In genomic region chr9:32409060-32409961, GRCm38 (mm10) we compare ENCODE assay signal across 8 mouse cellular contexts. TPM values are rescaled to one million over a fixed set of nuclear protein-coding genes. Genes with fewer than 3 reads are reported as not detected.
DNase-seq lines count a peak whose midpoint lies in the region; ATAC-seq and TF ChIP-seq lines count a peak whose summit lies in the region.

No protein-coding gene starts in this region.

- DNase-seq in left cerebral cortex, adult 2 months (ENCODE audit: extremely low spot score in 1 of 2, low spot score in 2 of 2), result no peak
- no peak for DNase-seq in left cerebral cortex, adult 8-10 months (ENCODE audit: low spot score in 2 of 2)
- DNase-seq in embryonic facial prominence, embryonic 10.5 days (ENCODE audit: low spot score), result peak; percentile 90
- DNase-seq in heart, postnatal 14 days, result peak; percentile 39 to 47
- DNase-seq in frontal cortex, postnatal 25 days (ENCODE audit: low spot score in 2 of 2), result no peak
- DNase-seq in frontal cortex, postnatal 36 days (ENCODE audit: low spot score in 2 of 2), result no peak

- H3K9me3 ChIP-seq in embryonic facial prominence, embryonic 10.5 days, result no peaks in the 10 kb centered on the region
- no peaks in the 10 kb centered on the region for H3K9me3 ChIP-seq in limb, embryonic 15.5 days
- H3K9me3 ChIP-seq in neural tube, embryonic 13.5 days, result no peaks in the 10 kb centered on the region

- WGBS in embryonic facial prominence, embryonic 10.5 days, result 1% methylated on average over 47 of the region's 47 CpGs
- 2% methylated on average over 47 of the region's 47 CpGs for WGBS in limb, embryonic 15.5 days
- under 1% methylated on average over 47 of the region's 47 CpGs for WGBS in neural tube, embryonic 13.5 days

- no peak overlapping the region for H3K27ac ChIP-seq in left cerebral cortex, adult 2 months
- peak overlapping the region; percentile 88 for H3K27ac ChIP-seq in embryonic facial prominence, embryonic 10.5 days (replicated peaks)
- H3K27ac ChIP-seq in limb, embryonic 15.5 days, result peak overlapping the region; percentile 83
- H3K27ac ChIP-seq in neural tube, embryonic 13.5 days (replicated peaks), result no peak overlapping the region

- peak overlapping the region; percentile 97 for H3K4me2 ChIP-seq in limb, embryonic 15.5 days
- peak overlapping the region; percentile 97 for H3K4me2 ChIP-seq in neural tube, embryonic 13.5 days

- peaks cover 81% of the 10 kb centered on the region for H3K27me3 ChIP-seq in embryonic facial prominence, embryonic 10.5 days (replicated peaks; ENCODE audit: low read depth, poor library complexity, severe bottlenecking)
- H3K27me3 ChIP-seq in limb, embryonic 15.5 days, result peaks cover 25% of the 10 kb centered on the region; the same call in 1 of the 2 replicates
- peaks cover 29% of the 10 kb centered on the region for H3K27me3 ChIP-seq in neural tube, embryonic 13.5 days

- peaks cover 42% of the 10 kb centered on the region for H3K4me1 ChIP-seq in embryonic facial prominence, embryonic 10.5 days
- H3K4me1 ChIP-seq in limb, embryonic 15.5 days, result peaks cover 24% of the 10 kb centered on the region
- peaks cover 14% of the 10 kb centered on the region for H3K4me1 ChIP-seq in neural tube, embryonic 13.5 days (replicated peaks)

- peak; percentile 53 for ATAC-seq in limb, embryonic 15.5 days (ENCODE audit: insufficient number of reproducible peaks, low FRiP score, low TSS enrichment, low read depth)
- ATAC-seq in neural tube, embryonic 13.5 days (ENCODE audit: low read depth), result peak; percentile 38; the same call in 1 of the 2 replicates

- no peak for TF ChIP-seq CTCF in left cerebral cortex, adult 2 months (IDR thresholded peaks at IDR 0.05)

- intact Hi-C loops in left cerebral cortex, adult 2 months (cut with DNase I), result loop anchor here (5.0 to 10.0 kb wide), 2 partner anchors 48 to 535 kb away; no protein-coding TSS in a partner anchor
- intact Hi-C loops in heart, postnatal 14 days (cut with DNase I), result loop anchor here (5.0 kb wide), 1 partner anchor 153 kb away; no protein-coding TSS in a partner anchor

- no peaks in the 10 kb centered on the region for H3K36me3 ChIP-seq in embryonic facial prominence, embryonic 10.5 days (replicated peaks)
- no peaks in the 10 kb centered on the region for H3K36me3 ChIP-seq in limb, embryonic 15.5 days
- H3K36me3 ChIP-seq in neural tube, embryonic 13.5 days, result no peaks in the 10 kb centered on the region

- H3K9ac ChIP-seq in limb, embryonic 15.5 days, result 0 out of 2 replicates have a peak overlapping the region, but pooled peaks have one; percentile 42
- H3K9ac ChIP-seq in neural tube, embryonic 13.5 days, result peak overlapping the region; percentile 80

- peak overlapping the region; percentile 41 for H3K4me3 ChIP-seq in left cerebral cortex, adult 2 months
- peak overlapping the region; percentile 56 for H3K4me3 ChIP-seq in embryonic facial prominence, embryonic 10.5 days
- H3K4me3 ChIP-seq in limb, embryonic 15.5 days, result peak overlapping the region; percentile 47
- H3K4me3 ChIP-seq in neural tube, embryonic 13.5 days, result peak overlapping the region; percentile 50

RNA-seq across cellular contexts. Expression of gene Kcnj1, which starts 37.0 kb away (rescaled TPM):
- not detected for total RNA-seq in left cerebral cortex, adult 2 months (2021)
- not detected for total RNA-seq in left cerebral cortex, adult 8-10 months (2022)
- not detected in 2 replicates for polyA plus RNA-seq in embryonic facial prominence, embryonic 10.5 days (2016; fragmentation: Nextera tagmentation; extraction: Ambion mirVana)
- not detected for total RNA-seq in heart, postnatal 14 days (2021)
- polyA plus RNA-seq in limb, embryonic 15.5 days (2015; fragmentation: Nextera tagmentation; extraction: Ambion mirVana), result not detected in 2 replicates
- polyA plus RNA-seq in neural tube, embryonic 13.5 days (2015; fragmentation: Nextera tagmentation; extraction: Ambion mirVana), result not detected in 2 replicates

Comparison
In these comparisons a context has a peak if more than half of its experiments do, and no peak if none do; other contexts are left out.
1. DNase-seq: peak in embryonic facial prominence, embryonic 10.5 days (single experiment) and heart, postnatal 14 days (2 of 2); none in left cerebral cortex, adult 2 months (0 of 2), left cerebral cortex, adult 8-10 months (0 of 2), frontal cortex, postnatal 25 days (0 of 2) and frontal cortex, postnatal 36 days (0 of 2).
2. H3K27ac ChIP-seq: peak in embryonic facial prominence, embryonic 10.5 days (single experiment) and limb, embryonic 15.5 days (single experiment); none in left cerebral cortex, adult 2 months (single experiment) and neural tube, embryonic 13.5 days (single experiment).
3. Peak in every context shown above with its lines, with median percentiles within 50 percentile points of each other: H3K4me3 ChIP-seq.